Mouse (Mus musculus) liver, embryonic 11.5 days (tissue): Measurements from ENCODE around the gene Orc4. TPM values are rescaled to one million over a fixed set of nuclear protein-coding genes. Genes with fewer than 3 reads are reported as not detected.
"Not testable (repeated sequence)": the region's sequence is repeated elsewhere in the genome, so short reads cannot be mapped to it uniquely, and the experiment has no call there.

Experiments used
- ATAC-seq: fragments of 200-750 bp; cut with Nextera tagmentation; replicated peaks from 2 replicates; pipeline ENCODE4 v1.8.0; 2017; ENCODE audit warnings: moderate number of reproducible peaks, mild to moderate bottlenecking, moderate TSS enrichment, moderate library complexity; ENCODE audit not compliant: low FRiP score
- DNase-seq: peaks from one replicate; pipeline ENCODE4 v3.0.0-alpha.2; 2017; ENCODE audit warnings: low spot score
- H3K27ac ChIP-seq: fragments of 300-500 bp; sonication (generic); 2 replicates; pipeline ENCODE4 v1.5.1; 2014; ENCODE audit warnings: mild to moderate bottlenecking, low read depth, low read length, control low read depth
- H3K27me3 ChIP-seq: fragments of 300-500 bp; sonication (generic); replicated peaks from 2 replicates; pipeline ENCODE4 v1.6.1; 2014; ENCODE audit warnings: low read length, mixed read lengths; ENCODE audit not compliant: control insufficient read depth, insufficient read depth
- H3K36me3 ChIP-seq: fragments of 300-500 bp; sonication (generic); 2 replicates; pipeline ENCODE4 v1.6.1; 2014; ENCODE audit warnings: mild to moderate bottlenecking, low read length, moderate library complexity, mixed read lengths; ENCODE audit not compliant: control insufficient read depth, insufficient read depth
- H3K4me1 ChIP-seq: fragments of 300-500 bp; sonication (generic); replicated peaks from 2 replicates; pipeline ENCODE4 v1.6.1; 2014; ENCODE audit warnings: low read length, mixed read lengths; ENCODE audit not compliant: control insufficient read depth, insufficient read depth
- H3K4me2 ChIP-seq: fragments of 300-500 bp; sonication (generic); 2 replicates; pipeline ENCODE4 v1.6.1; 2014; ENCODE audit warnings: mild to moderate bottlenecking, control low read depth, moderate library complexity
- H3K4me3 ChIP-seq: fragments of 300-500 bp; sonication (generic); 2 replicates; pipeline ENCODE4 v1.5.1; 2014; ENCODE audit warnings: low read depth, low read length, control low read depth
- H3K9ac ChIP-seq: fragments of 300-500 bp; sonication (generic); 2 replicates; pipeline ENCODE4 v1.6.1; 2014; ENCODE audit warnings: low read depth, low read length, control low read depth
- H3K9me3 ChIP-seq: fragments of 300-500 bp; sonication (generic); 2 replicates; pipeline ENCODE4 v1.6.1; 2016; ENCODE audit warnings: low read length, inconsistent platforms, mixed read lengths; ENCODE audit not compliant: control insufficient read depth
- WGBS: fragments of 180-500 bp; shearing (Covaris S2); extraction: QIAGEN DNeasy Blood & Tissue Kit; methylation state at CpG from one replicate; pipeline ENCODE4 v1.1.7; 2014; 5-methylcytosine and 5-hydroxymethylcytosine counted together
- polyA plus RNA-seq: library from polyadenylated mRNA; unstranded; fragments of >200 nt; fragmentation: Nextera tagmentation; extraction: Ambion mirVana; gene quantifications from 2 replicates; pipeline ENCODE4 v1.2.1, GENCODE M21; 2014

Gene Orc4
- polyA plus RNA-seq, 1 experiment from 2014 or later = 92.0 TPM

DNA sequence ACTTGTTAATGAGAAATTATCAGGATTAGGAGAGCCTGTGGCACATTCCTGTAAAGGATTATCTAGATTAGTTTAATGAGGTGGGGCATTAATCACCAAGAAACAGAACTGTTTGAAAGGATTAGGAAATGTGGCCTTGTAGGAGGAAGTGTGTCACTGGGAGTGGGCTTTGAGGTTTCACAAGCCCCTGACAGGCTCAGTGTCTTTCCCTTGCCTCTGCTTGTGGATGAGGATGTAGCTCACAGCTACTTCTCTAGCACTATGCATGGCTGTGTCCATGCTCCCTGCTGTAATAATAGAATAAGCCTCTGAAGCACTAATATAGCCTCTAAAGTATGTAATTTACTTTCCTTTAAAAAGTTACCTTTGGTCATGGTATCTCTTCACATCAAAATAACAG, 34.2 kb downstream of the Orc4 start:
- Histone ChIP-seq H3K36me3 (peaks cover 12% of the 10 kb centered on the region), H3K27ac (no peak overlapping the region), H3K4me3 (no peak overlapping the region), H3K4me1 (no peaks in the 10 kb centered on the region), H3K9ac (no peak overlapping the region), H3K4me2 (no peak overlapping the region), H3K9me3 (no peaks in the 10 kb centered on the region), H3K27me3 (no peaks in the 10 kb centered on the region)
- DNase-seq = no peak
- ATAC-seq = no peak

DNA sequence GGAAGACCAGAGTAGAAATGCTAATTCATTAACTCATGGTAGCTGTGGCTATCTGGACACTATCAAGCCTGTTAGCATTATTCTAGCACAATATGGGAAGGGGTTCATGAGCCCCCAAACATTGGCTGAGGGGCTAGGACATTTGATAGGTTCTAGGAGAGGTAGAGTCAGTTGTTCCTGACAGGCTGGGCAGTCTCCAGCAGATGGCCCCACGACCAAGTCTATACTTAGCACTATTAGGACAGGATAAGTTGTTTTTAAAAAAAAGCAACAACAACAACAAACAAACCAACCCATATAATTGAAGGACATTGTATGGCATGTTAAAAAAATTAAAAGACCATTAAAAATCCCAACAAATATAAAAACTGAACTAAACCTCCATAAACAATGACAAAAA, 35.9 kb downstream of the Orc4 start:
- H3K36me3 ChIP-seq = peaks cover 12% of the 10 kb centered on the region
- H3K27me3 ChIP-seq = no peaks in the 10 kb centered on the region
- H3K4me3 ChIP-seq = no peak overlapping the region
- no peak overlapping the region for H3K4me2 ChIP-seq
- H3K9ac ChIP-seq = no peak overlapping the region
- no peaks in the 10 kb centered on the region for H3K4me1 ChIP-seq
- no peak for DNase-seq
- no peak overlapping the region for H3K27ac ChIP-seq
- no peak for ATAC-seq
- WGBS = 69% methylated on average over 1 of the region's 1 CpGs
- H3K9me3 ChIP-seq = no peaks in the 10 kb centered on the region

DNA sequence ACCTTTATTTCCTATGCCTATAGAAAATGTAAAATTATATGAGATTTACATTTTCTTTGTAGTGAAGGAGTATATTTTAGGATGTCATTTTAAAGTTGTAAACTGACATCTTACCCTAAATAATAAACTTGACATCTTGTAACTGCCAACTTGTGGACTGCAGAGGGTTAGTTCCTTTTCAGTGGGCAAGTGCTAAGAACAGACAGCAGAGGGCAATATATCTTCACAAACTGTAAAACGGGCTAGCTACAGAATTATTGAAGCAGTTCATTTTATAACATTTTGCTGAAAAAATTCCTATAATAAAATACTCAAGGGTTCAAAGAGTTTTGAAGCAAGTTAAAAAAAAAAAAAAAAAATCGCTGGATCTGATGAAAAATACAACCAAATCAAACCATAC, 41.2 kb downstream of the Orc4 start:
- 73% methylated on average over 2 of the region's 2 CpGs for WGBS
- DNase-seq (no peak), ATAC-seq (no peak)
- Histone ChIP-seq H3K4me2 (no peak overlapping the region), H3K9ac (no peak overlapping the region), H3K27ac (no peak overlapping the region), H3K4me1 (no peaks in the 10 kb centered on the region), H3K9me3 (no peaks in the 10 kb centered on the region), H3K4me3 (no peak overlapping the region), H3K27me3 (no peaks in the 10 kb centered on the region), H3K36me3 (peaks cover 4% of the 10 kb centered on the region)

DNA sequence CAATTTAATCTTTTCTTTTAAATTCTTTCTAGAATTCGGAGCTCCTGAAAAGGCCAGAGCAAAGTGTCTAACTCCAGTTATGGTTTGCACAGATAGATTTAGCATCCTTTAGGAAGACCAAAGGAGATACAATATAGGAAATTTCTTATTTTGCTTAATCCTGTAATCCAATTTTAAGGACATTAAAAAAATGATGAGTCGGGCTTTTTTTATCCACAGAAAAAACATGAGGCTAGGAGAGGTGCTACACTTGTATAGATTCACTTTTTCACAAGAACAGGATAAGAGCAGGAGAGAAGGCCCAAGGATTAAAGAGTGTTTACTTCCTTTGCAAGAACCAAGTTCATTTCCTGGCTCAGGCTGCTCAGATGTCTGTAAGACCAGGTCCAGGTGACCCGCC, 54.9 kb downstream of the Orc4 start:
- no peak overlapping the region for H3K4me2 ChIP-seq
- H3K27me3 ChIP-seq = no peaks in the 10 kb centered on the region
- no peak overlapping the region for H3K27ac ChIP-seq
- peaks cover 4% of the 10 kb centered on the region for H3K36me3 ChIP-seq
- DNase-seq (no peak), ATAC-seq (no peak)
- WGBS = 91% methylated on average over 3 of the region's 3 CpGs
- H3K9me3 ChIP-seq = no peaks in the 10 kb centered on the region
- no peak overlapping the region for H3K9ac ChIP-seq
- H3K4me3 ChIP-seq = no peak overlapping the region
- no peaks in the 10 kb centered on the region for H3K4me1 ChIP-seq

DNA sequence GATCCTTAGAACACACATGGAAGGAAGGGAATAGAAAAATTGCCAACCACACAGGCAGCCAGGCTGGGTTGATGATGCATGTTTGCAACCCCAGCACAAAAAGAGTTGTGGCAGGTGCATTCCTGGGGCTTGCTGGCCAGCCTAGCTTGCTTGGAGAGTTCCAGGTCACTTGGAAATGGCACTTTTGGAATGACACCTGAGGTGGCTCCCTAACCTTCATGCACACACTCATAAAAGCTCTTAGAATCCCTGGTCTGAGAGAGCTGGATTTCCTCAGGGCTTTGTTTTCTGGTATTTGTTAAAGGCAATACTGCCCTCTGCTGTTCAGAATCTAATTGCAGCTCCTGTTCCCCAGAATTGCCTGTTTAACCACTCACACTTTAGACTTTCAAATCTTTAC, 64.1 kb downstream of the Orc4 start:
- ATAC-seq = no peak
- peak; percentile 40 for DNase-seq

DNA sequence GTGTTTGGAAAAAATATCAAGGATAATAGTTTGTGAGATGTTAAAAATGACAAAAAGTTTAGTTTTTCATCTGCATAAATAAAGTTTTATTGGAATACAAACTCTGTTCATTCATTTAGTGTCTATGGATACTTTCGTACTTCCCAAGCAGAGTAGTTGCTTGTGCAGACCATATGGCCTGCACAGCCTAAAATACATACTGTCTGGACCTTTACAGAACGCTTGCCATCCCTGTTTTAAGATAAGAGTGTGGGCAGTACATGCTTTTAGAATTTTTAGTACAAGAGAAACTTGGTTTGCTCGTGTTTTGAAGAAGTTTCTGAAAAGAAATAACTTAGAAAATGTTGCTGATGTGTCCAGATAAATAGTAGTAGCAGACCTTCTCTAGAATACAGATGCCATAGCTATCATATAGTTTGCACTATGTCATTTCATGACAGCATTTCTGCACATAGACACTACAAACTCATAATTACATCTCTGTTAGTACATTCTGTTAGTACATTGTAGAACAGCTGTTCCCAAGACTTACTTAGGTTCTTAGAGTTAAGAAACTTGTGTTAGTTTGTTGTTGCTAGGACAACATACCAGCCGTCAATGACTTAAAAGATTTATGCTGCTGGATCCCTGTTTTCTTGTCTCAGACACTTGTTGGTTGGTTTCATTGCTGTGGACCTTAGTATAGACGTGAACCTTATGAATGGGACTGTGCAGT, 81.7 kb downstream of the Orc4 start:
- 76% methylated on average over 5 of the region's 5 CpGs for WGBS

More for the DNA sequence above, 64.1 kb downstream of the Orc4 start:
- H3K36me3 ChIP-seq = no peaks in the 10 kb centered on the region
- no peaks in the 10 kb centered on the region for H3K27me3 ChIP-seq
- no peak overlapping the region for H3K27ac ChIP-seq
- no peak overlapping the region for H3K4me2 ChIP-seq
- no peak overlapping the region for H3K9ac ChIP-seq
- no peaks in the 10 kb centered on the region for H3K4me1 ChIP-seq
- no peaks in the 10 kb centered on the region for H3K9me3 ChIP-seq
- H3K4me3 ChIP-seq = no peak overlapping the region

DNA sequence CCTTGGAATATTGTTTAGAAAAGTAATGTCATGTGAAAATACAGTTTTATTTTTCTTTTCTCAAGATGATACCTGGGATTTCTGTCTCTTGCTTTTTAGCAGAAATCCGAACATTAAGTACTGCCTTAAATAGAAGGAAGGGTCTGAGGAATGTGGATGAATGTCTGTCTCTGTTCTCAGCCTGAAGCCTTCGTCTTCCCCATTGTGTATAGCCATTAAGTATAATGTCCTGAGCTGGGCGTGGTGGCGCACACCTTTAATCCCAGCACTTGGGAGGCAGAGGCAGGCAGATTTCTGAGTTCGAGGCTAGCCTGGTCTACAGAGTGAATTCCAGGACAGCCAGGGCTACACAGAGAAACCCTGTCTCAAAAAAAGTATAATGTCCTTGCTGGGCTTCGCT, 84.5 kb downstream of the Orc4 start:
- not testable (repeated sequence) for H3K36me3 ChIP-seq, H3K4me2 ChIP-seq, H3K9me3 ChIP-seq, H3K27ac ChIP-seq, H3K27me3 ChIP-seq, ATAC-seq, H3K4me1 ChIP-seq, H3K4me3 ChIP-seq, DNase-seq, H3K9ac ChIP-seq
- WGBS = 84% methylated on average over 6 of the region's 6 CpGs

More for the DNA sequence above, 81.7 kb downstream of the Orc4 start:
- no peaks in the 10 kb centered on the region for H3K36me3 ChIP-seq
- H3K4me1 ChIP-seq = no peaks in the 10 kb centered on the region
- no peak overlapping the region for H3K4me2 ChIP-seq
- H3K4me3 ChIP-seq = no peak overlapping the region
- H3K27me3 ChIP-seq = no peaks in the 10 kb centered on the region
- DNase-seq (no peak), ATAC-seq (no peak)
- H3K9me3 ChIP-seq = no peaks in the 10 kb centered on the region
- no peak overlapping the region for H3K27ac ChIP-seq
- H3K9ac ChIP-seq = no peak overlapping the region

Other genes with a start within 250 kb of the Orc4 start
- gene Acvr2a, start 136.2 kb downstream of the Orc4 start, polyA plus RNA-seq = 7.1 and 8.2 TPM in 2 replicates
- 17.7 and 24.0 TPM in 2 replicates for gene Mbd5, start 769 bp downstream of the Orc4 start, polyA plus RNA-seq